Mouse (Mus musculus) MEL (cell line): ENCODE measurements at regions not wholly inside any gene's neighbourhood (a gene's known extent, or its start where the extent isn't known, plus 50 kb on each side); places are given as distances from the start of the nearest gene placed in this dataset.

Source experiments
- DNase-seq: peaks from one replicate; pipeline ENCODE4 v3.0.0; 2011; ENCODE audit warnings: low read depth, low spot score
- H3K27ac ChIP-seq: 2 replicates; pipeline ENCODE4 v1.5.1; 2012; ENCODE audit warnings: low read depth, mild to moderate bottlenecking, control low read depth, low read length, moderate library complexity; ENCODE audit not compliant: control insufficient read depth
- H3K27me3 ChIP-seq, 2 experiments: fragments of 150-350 bp in 1 of 2; sonication (generic) in 1 of 2; 2 replicates each; pipeline ENCODE4 v1.6.1; 2012; ENCODE audit warnings: low read length in 2 of 2, mild to moderate bottlenecking in 2 of 2, improper control_type of control experiment in 1 of 2, moderate library complexity in 1 of 2; ENCODE audit not compliant: insufficient read depth in 2 of 2, control insufficient read depth in 1 of 2
- H3K36me3 ChIP-seq, 2 experiments: 2 replicates each; pipeline ENCODE4 v1.6.1; 2012 to 2014; ENCODE audit warnings: low read length in 2 of 2, improper control_type of control experiment in 1 of 2, inconsistent platforms in 1 of 2, mild to moderate bottlenecking in 1 of 2; ENCODE audit not compliant: insufficient read depth in 2 of 2, control insufficient read depth in 1 of 2
- H3K4me1 ChIP-seq, 2 experiments: fragments of 150-350 bp in 1 of 2; sonication (generic) in 1 of 2; 2 replicates each; pipeline ENCODE4 v1.6.1; 2012; ENCODE audit warnings: low read length in 2 of 2, improper control_type of control experiment in 1 of 2, mild to moderate bottlenecking in 1 of 2; ENCODE audit not compliant: insufficient read depth in 2 of 2, control insufficient read depth in 1 of 2
- H3K4me3 ChIP-seq, 2 experiments: fragments of 150-350 bp in 1 of 2; sonication (generic) in 1 of 2; 2 replicates each; pipeline ENCODE4 v1.5.1; 2012; ENCODE audit warnings: low read depth in 2 of 2, low read length in 2 of 2, mild to moderate bottlenecking in 2 of 2, moderate library complexity in 2 of 2, control low read depth in 1 of 2, improper control_type of control experiment in 1 of 2; ENCODE audit not compliant: control insufficient read depth in 1 of 2, insufficient read depth in 1 of 2
- H3K79me2 ChIP-seq: 2 replicates; pipeline ENCODE4 v1.6.1; 2012; ENCODE audit warnings: mild to moderate bottlenecking, low read length, moderate library complexity; ENCODE audit not compliant: control insufficient read depth, poor library complexity, insufficient read depth
- H3K9ac ChIP-seq: 2 replicates; pipeline ENCODE4 v1.6.1; 2012; ENCODE audit warnings: low read depth, mild to moderate bottlenecking, control low read depth, low read length, moderate library complexity; ENCODE audit not compliant: control insufficient read depth, poor library complexity, severe bottlenecking
- H3K9me3 ChIP-seq: fragments of 150-350 bp; sonication (generic); replicated peaks from 2 replicates; pipeline ENCODE4 v1.6.1; 2012; ENCODE audit warnings: mild to moderate bottlenecking, low read length, improper control_type of control experiment, moderate library complexity; ENCODE audit not compliant: insufficient read depth
- EP300 ChIP-seq, 2 experiments: IDR thresholded peaks; 2 replicates each; pipeline ENCODE4 v1.6.1; 2011; ENCODE audit warnings: improper control_type of control experiment in 2 of 2, low read length in 2 of 2, low read depth in 1 of 2, mild to moderate bottlenecking in 1 of 2
- ETS1 ChIP-seq: IDR thresholded peaks from 2 replicates; pipeline ENCODE4 v1.6.1; 2012; ENCODE audit warnings: low read depth, mild to moderate bottlenecking, inconsistent platforms, low read length, improper control_type of control experiment, moderate library complexity
- GATA1 ChIP-seq: IDR thresholded peaks from 2 replicates; pipeline ENCODE4 v1.6.1; 2011; ENCODE audit warnings: low read depth, low read length, improper control_type of control experiment
- HCFC1 ChIP-seq: IDR thresholded peaks from 2 replicates; pipeline ENCODE4 v1.6.1; 2012; ENCODE audit warnings: low read depth, mild to moderate bottlenecking, inconsistent platforms, low read length, improper control_type of control experiment, moderate library complexity
- MAFK ChIP-seq: IDR thresholded peaks from 2 replicates; pipeline ENCODE4 v1.6.1; 2011; ENCODE audit warnings: low read depth, mild to moderate bottlenecking, low read length, improper control_type of control experiment, borderline replicate concordance
- MAZ ChIP-seq: IDR thresholded peaks from 2 replicates; pipeline ENCODE4 v1.6.1; 2012; ENCODE audit warnings: low read depth, mild to moderate bottlenecking, inconsistent platforms, low read length, improper control_type of control experiment
- MEF2A ChIP-seq: IDR thresholded peaks from 2 replicates; pipeline ENCODE4 v1.6.1; 2014; ENCODE audit warnings: low read depth, mild to moderate bottlenecking, inconsistent platforms, low read length, improper control_type of control experiment; ENCODE audit not compliant: poor library complexity, insufficient replicate concordance, severe bottlenecking; ENCODE audit errors: extremely low read depth
- MXI1 ChIP-seq: IDR thresholded peaks from 2 replicates; pipeline ENCODE4 v1.6.1; 2011; ENCODE audit warnings: mild to moderate bottlenecking, low read depth, low read length, improper control_type of control experiment
- MYC ChIP-seq: IDR thresholded peaks from 2 replicates; pipeline ENCODE4 v1.6.1; 2011; ENCODE audit warnings: low read depth, mild to moderate bottlenecking, low read length, improper control_type of control experiment, moderate library complexity
- NELFE ChIP-seq: IDR thresholded peaks from 2 replicates; pipeline ENCODE4 v1.6.1; 2011; ENCODE audit warnings: low read depth, low read length, improper control_type of control experiment
- POLR2A ChIP-seq, 2 experiments: IDR thresholded peaks; 2 replicates each; pipeline ENCODE4 v1.6.1; 2011 to 2012; ENCODE audit warnings: low read length in 2 of 2, mild to moderate bottlenecking in 2 of 2, control low read depth in 1 of 2, improper control_type of control experiment in 1 of 2, low read depth in 1 of 2, moderate library complexity in 1 of 2; ENCODE audit not compliant: control insufficient read depth in 1 of 2, insufficient read depth in 1 of 2, poor library complexity in 1 of 2
- POLR2AphosphoS2 ChIP-seq: IDR thresholded peaks from 2 replicates; pipeline ENCODE4 v1.6.1; 2011; ENCODE audit warnings: low read length, improper control_type of control experiment
- POLR2AphosphoS5 ChIP-seq: IDR thresholded peaks from 2 replicates; pipeline ENCODE4 v1.6.1; 2012; ENCODE audit warnings: low read depth, borderline replicate concordance, mild to moderate bottlenecking, inconsistent platforms, low read length, moderate library complexity, mixed read lengths
- RAD21 ChIP-seq: IDR thresholded peaks from 2 replicates; pipeline ENCODE4 v1.6.1; 2011; ENCODE audit warnings: mild to moderate bottlenecking, low read depth, low read length, improper control_type of control experiment
- RCOR1 ChIP-seq: IDR thresholded peaks from 2 replicates; pipeline ENCODE4 v1.6.1; 2012; ENCODE audit warnings: low read depth, mild to moderate bottlenecking, inconsistent platforms, low read length, improper control_type of control experiment
- SIN3A ChIP-seq: IDR thresholded peaks from 2 replicates; pipeline ENCODE4 v1.6.1; 2012; ENCODE audit warnings: low read length, improper control_type of control experiment, inconsistent platforms
- TAL1 ChIP-seq: IDR thresholded peaks from 2 replicates; pipeline ENCODE4 v1.6.1; 2012; ENCODE audit warnings: mild to moderate bottlenecking, inconsistent platforms, low read length, moderate library complexity, mixed read lengths
- TBP ChIP-seq: IDR thresholded peaks from 2 replicates; pipeline ENCODE4 v1.8.0; 2011; ENCODE audit warnings: low read depth, low read length, improper control_type of control experiment
- TCF12 ChIP-seq: IDR thresholded peaks from 2 replicates; pipeline ENCODE4 v1.6.1; 2014; ENCODE audit warnings: low read depth, mild to moderate bottlenecking, inconsistent platforms, low read length, improper control_type of control experiment, moderate library complexity
- USF1 ChIP-seq: IDR thresholded peaks from 2 replicates; pipeline ENCODE4 v1.6.1; 2014; ENCODE audit warnings: low read depth, mild to moderate bottlenecking, inconsistent platforms, low read length, improper control_type of control experiment, moderate library complexity
- ZC3H11A ChIP-seq: IDR thresholded peaks from 2 replicates; pipeline ENCODE4 v1.6.1; 2012; ENCODE audit warnings: low read depth, mild to moderate bottlenecking, inconsistent platforms, low read length, improper control_type of control experiment
- ZMIZ1 ChIP-seq: IDR thresholded peaks from 2 replicates; pipeline ENCODE4 v1.6.1; 2012; ENCODE audit warnings: low read depth, mild to moderate bottlenecking, inconsistent platforms, low read length, improper control_type of control experiment, moderate library complexity
- ZNF384 ChIP-seq: IDR thresholded peaks from 2 replicates; pipeline ENCODE4 v1.6.1; 2012; ENCODE audit warnings: low read depth, mild to moderate bottlenecking, inconsistent platforms, low read length, improper control_type of control experiment

GRCm38 (mm10) chr7:69553981-69554380 lies 804.9 kb upstream of the Arrdc4 start:
- no peak for DNase-seq
- Histone ChIP-seq H3K4me1 (no peaks in the 10 kb centered on the region), H3K36me3 (no peaks in the 10 kb centered on the region), H3K27me3 (no peaks in the 10 kb centered on the region), H3K9ac (no peak overlapping the region), H3K79me2 (no peaks in the 10 kb centered on the region), H3K4me3 (no peak overlapping the region), H3K9me3 (no peaks in the 10 kb centered on the region), H3K27ac (no peak overlapping the region)
- TF ChIP-seq ZC3H11A (no peak), MAZ (no peak), TBP (no peak), MYC (no peak), MXI1 (no peak), USF1 (no peak), ZMIZ1 (no peak), MAFK (no peak), POLR2A (IDR thresholded peaks at IDR 0.05; ENCODE audit: control insufficient read depth in 1 of 2, insufficient read depth in 1 of 2, low read depth in 1 of 2, low read length in 2 of 2, poor library complexity in 1 of 2) (no peak), NELFE (no peak), EP300 (IDR thresholded peaks at IDR 0.05; ENCODE audit: low read depth in 1 of 2, low read length in 2 of 2) (no peak), RCOR1 (no peak), MEF2A (no peak), SIN3A (no peak), ZNF384 (no peak), POLR2AphosphoS2 (no peak)

- TF ChIP-seq TAL1 (no peak), GATA1 (no peak), HCFC1 (no peak), POLR2AphosphoS5 (no peak), MXI1 (no peak), TCF12 (no peak), USF1 (no peak), MEF2A (no peak), NELFE (no peak), ETS1 (no peak), RAD21 (no peak)
- Histone ChIP-seq H3K79me2 (no peaks in the 10 kb centered on the region), H3K27ac (no peak overlapping the region), H3K9ac (no peak overlapping the region), H3K4me3 (no peak overlapping the region), H3K9me3 (no peaks in the 10 kb centered on the region), H3K36me3 (no peaks in the 10 kb centered on the region), H3K27me3 (no peaks in the 10 kb centered on the region), H3K4me1 (no peaks in the 10 kb centered on the region)
- DNase-seq = no peak
Measured at GRCm38 (mm10) chr7:69536072-69536471, 787.0 kb upstream of the Arrdc4 start.
